Mouse (Mus musculus) lung, adult 2 months (tissue): ENCODE results near the gene Nme7. TPM values are rescaled to one million over a fixed set of nuclear protein-coding genes. Genes with fewer than 3 reads are reported as not detected.

Experiments used
- DNase-seq: peaks from one replicate; pipeline ENCODE4 v3.0.0; 2022
- H3K4me1 ChIP-seq: fragments of 200-500 bp; 2 replicates; pipeline ENCODE4 v1.6.1; 2011; ENCODE audit warnings: low read length; ENCODE audit not compliant: control insufficient read depth, insufficient read depth
- H3K4me3 ChIP-seq: fragments of 200-500 bp; replicated peaks from 2 replicates; pipeline ENCODE3; 2011; ENCODE audit warnings: low read depth, mild to moderate bottlenecking, control low read depth, low read length; ENCODE audit errors: extremely low read depth
- CTCF ChIP-seq: fragments of 200-500 bp; IDR thresholded peaks from 2 replicates; pipeline ENCODE4 v1.5.1; 2011; ENCODE audit warnings: mild to moderate bottlenecking, low read length, control low read depth; ENCODE audit not compliant: insufficient read depth
- POLR2A ChIP-seq: fragments of 200-500 bp; IDR thresholded peaks from 2 replicates; pipeline ENCODE4 v1.6.1; 2011; ENCODE audit warnings: low read depth, mild to moderate bottlenecking, control low read depth, low read length, borderline replicate concordance; ENCODE audit errors: extremely low read depth
- WGBS: fragments of 180-500 bp; shearing (Covaris S2); methylation state at CpG from one replicate; pipeline ENCODE4 v1.1.7; 2018; 5-methylcytosine and 5-hydroxymethylcytosine counted together
- polyA plus RNA-seq: library from polyadenylated mRNA; depleted of rRNA; stranded (reverse); fragments of >200 nt; gene quantifications from 2 replicates; pipeline ENCODE4 v1.2.3, GENCODE M21; 2012

Gene Nme7
- polyA plus RNA-seq, 1 experiment, result 5.0 TPM

GRCm38 (mm10) chr1:164335435-164335834, 31.5 kb downstream of the Nme7 start:
- H3K4me3 ChIP-seq, result no peak overlapping the region
- TF ChIP-seq CTCF (no peak), POLR2A (no peak)
- DNase-seq, result no peak
- no peaks in the 10 kb centered on the region for H3K4me1 ChIP-seq
- WGBS, result 78% methylated on average over 3 of the region's 3 CpGs

- no peak for DNase-seq
- Histone ChIP-seq H3K4me1 (no peaks in the 10 kb centered on the region), H3K4me3 (no peak overlapping the region)
- 78% methylated on average over 4 of the region's 4 CpGs for WGBS
- TF ChIP-seq CTCF (no peak), POLR2A (no peak)
Measured at GRCm38 (mm10) chr1:164335846-164336245, 31.9 kb downstream of the Nme7 start.

- H3K4me1 ChIP-seq, result no peaks in the 10 kb centered on the region
- no peak overlapping the region for H3K4me3 ChIP-seq
- WGBS, result 83% methylated on average over 3 of the region's 3 CpGs
- peak; percentile 42 for TF ChIP-seq CTCF
- TF ChIP-seq POLR2A, result no peak
- DNase-seq, result peak; percentile 34
Measured at GRCm38 (mm10) chr1:164342161-164342560, 38.2 kb downstream of the Nme7 start.

GRCm38 (mm10) chr1:164353443-164353842, 49.5 kb downstream of the Nme7 start:
- no peaks in the 10 kb centered on the region for H3K4me1 ChIP-seq
- DNase-seq, result no peak
- no peak overlapping the region for H3K4me3 ChIP-seq
- 73% methylated on average over 3 of the region's 3 CpGs for WGBS
- no peak for TF ChIP-seq CTCF
- TF ChIP-seq POLR2A, result no peak

GRCm38 (mm10) chr1:164357995-164358394, 54.1 kb downstream of the Nme7 start:
- H3K4me1 ChIP-seq, result no peaks in the 10 kb centered on the region
- DNase-seq, result no peak
- WGBS, result 43% methylated on average over 3 of the region's 3 CpGs
- TF ChIP-seq POLR2A (no peak), CTCF (no peak)
- H3K4me3 ChIP-seq, result no peak overlapping the region

- 75% methylated on average over 2 of the region's 2 CpGs for WGBS
- DNase-seq, result no peak
- Histone ChIP-seq H3K4me1 (no peaks in the 10 kb centered on the region), H3K4me3 (no peak overlapping the region)
- TF ChIP-seq POLR2A (no peak), CTCF (no peak)
Measured at GRCm38 (mm10) chr1:164361997-164362396, 58.1 kb downstream of the Nme7 start.

- DNase-seq, result peak; percentile 66
- Histone ChIP-seq H3K4me3 (no peak overlapping the region), H3K4me1 (no peaks in the 10 kb centered on the region)
- TF ChIP-seq CTCF (peak; percentile 87), POLR2A (no peak)
- 73% methylated on average over 12 of the region's 12 CpGs for WGBS
Measured at GRCm38 (mm10) chr1:164366156-164367128, 62.5 kb downstream of the Nme7 start.

GRCm38 (mm10) chr1:164368152-164368551, 64.2 kb downstream of the Nme7 start:
- no peak overlapping the region for H3K4me3 ChIP-seq
- TF ChIP-seq POLR2A, result no peak
- no peak for TF ChIP-seq CTCF
- H3K4me1 ChIP-seq, result no peaks in the 10 kb centered on the region
- DNase-seq, result no peak
- 71% methylated on average over 4 of the region's 4 CpGs for WGBS

- no peak for DNase-seq
- TF ChIP-seq CTCF (no peak), POLR2A (no peak)
- H3K4me3 ChIP-seq, result no peak overlapping the region
- 80% methylated on average over 2 of the region's 2 CpGs for WGBS
- H3K4me1 ChIP-seq, result no peaks in the 10 kb centered on the region
Measured at GRCm38 (mm10) chr1:164369781-164370180, 65.9 kb downstream of the Nme7 start.

- TF ChIP-seq CTCF, result no peak
- TF ChIP-seq POLR2A, result no peak
- WGBS, result 90% methylated on average over 7 of the region's 7 CpGs
- Histone ChIP-seq H3K4me1 (no peaks in the 10 kb centered on the region), H3K4me3 (no peak overlapping the region)
- DNase-seq, result no peak
Measured at GRCm38 (mm10) chr1:164373029-164373428, 69.1 kb downstream of the Nme7 start.

GRCm38 (mm10) chr1:164374020-164374419, 70.1 kb downstream of the Nme7 start:
- 83% methylated on average over 7 of the region's 7 CpGs for WGBS
- Histone ChIP-seq H3K4me1 (no peaks in the 10 kb centered on the region), H3K4me3 (no peak overlapping the region)
- no peak for DNase-seq
- no peak for TF ChIP-seq POLR2A
- no peak for TF ChIP-seq CTCF
